Mouse (Mus musculus): ENCODE data around the gene Paqr5. TPM values are rescaled to one million over a fixed set of nuclear protein-coding genes. Genes with fewer than 3 reads are reported as not detected.

The Paqr5 gene
- not detected in 4 replicates for total RNA-seq (2023)

GRCm38 (mm10) chr9:62026600-62026999, at the start of gene Paqr5:
TSS of gene Paqr5 (minus strand) at chr9:62026856.

GRCm38 (mm10) chr9:61946623-61947401, 79.8 kb downstream of the Paqr5 start, which contains the start of gene Kif23:
TSS of gene Kif23 (minus strand) at chr9:61946774.

GRCm38 (mm10) chr9:61914203-61914916, 112.3 kb downstream of the Paqr5 start, which contains the start of gene Rplp1:
TSS of gene Rplp1 (minus strand) at chr9:61914542.

Other genes with a start within 250 kb of the Paqr5 start
- gene Rplp1, start 112.3 kb downstream of the Paqr5 start, total RNA-seq (2023), result 5,008 to 5,202 TPM (median 5,087 TPM) in 4 replicates
- 11.7 to 20.0 TPM (median 16.3 TPM) in 4 replicates for gene Kif23, start 80.1 kb downstream of the Paqr5 start, total RNA-seq (2023)
- 7.5 to 11.2 TPM (median 10.3 TPM) in 4 replicates for gene Glce, start 95.8 kb upstream of the Paqr5 start, total RNA-seq (2023)